Mouse (Mus musculus) CD8-positive naive resting alpha-beta T cell, adult 2 months (primary cell): ENCODE data around the gene Tpd52l2.
"Not testable (repeated sequence)": the region's sequence is repeated elsewhere in the genome, so short reads cannot be mapped to it uniquely, and the experiment has no call there.

Experiments
- DNase-seq, 2 experiments: peaks; one replicate each; pipeline ENCODE4 v3.0.0; 2022; ENCODE audit warnings: low read depth in 2 of 2, low spot score in 2 of 2

The Tpd52l2 gene

GRCm38 (mm10) chr2:181485741-181486140 lies 11.2 kb upstream of the Tpd52l2 start:
- no peak for DNase-seq

DNA sequence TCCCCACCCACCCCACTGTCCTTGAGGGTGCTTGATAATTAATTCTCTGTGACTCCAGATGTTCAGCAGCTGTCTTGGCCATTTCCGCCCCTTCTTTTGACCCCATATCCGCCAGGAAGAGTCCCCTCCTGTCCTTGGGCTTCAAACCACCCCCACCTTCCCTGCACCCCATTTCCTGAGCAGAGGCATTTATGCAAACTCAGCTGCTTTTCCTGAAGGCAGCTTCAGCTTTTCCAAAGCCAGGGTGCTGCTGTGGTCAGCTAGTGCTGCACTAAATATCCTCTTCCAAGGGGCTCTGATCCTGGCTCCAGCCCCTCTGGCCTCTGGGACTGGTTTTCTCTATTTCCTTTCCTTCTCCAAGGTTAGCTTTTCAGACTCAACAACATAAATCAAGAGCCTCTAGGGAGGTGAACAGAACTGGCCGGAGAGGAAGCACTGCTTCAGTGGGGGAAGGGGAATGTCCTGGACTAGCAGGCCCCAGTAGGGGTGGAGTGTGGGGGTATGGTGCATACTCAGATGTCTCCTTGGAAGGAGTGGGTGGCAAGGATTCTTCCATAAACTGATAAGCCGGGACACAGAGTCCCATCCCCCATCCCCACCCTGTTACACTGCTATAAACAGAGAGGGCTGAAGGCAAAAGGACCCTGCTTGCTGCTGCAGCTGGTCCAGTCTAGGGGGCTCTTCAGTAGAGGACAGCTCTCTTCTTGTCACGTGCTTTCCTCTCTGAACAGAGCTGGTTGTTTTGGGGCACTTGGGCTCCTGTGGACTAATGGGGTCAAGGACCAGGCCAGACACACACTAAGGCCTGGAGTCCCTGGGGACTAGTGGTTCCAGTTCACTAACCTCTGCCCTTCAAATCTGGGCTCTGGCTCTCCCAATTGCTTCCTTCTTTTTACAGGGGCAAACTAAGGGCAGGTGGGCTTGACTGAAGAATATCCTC lies 9.3 kb upstream of the Tpd52l2 start:
- DNase-seq, result no peak

DNA sequence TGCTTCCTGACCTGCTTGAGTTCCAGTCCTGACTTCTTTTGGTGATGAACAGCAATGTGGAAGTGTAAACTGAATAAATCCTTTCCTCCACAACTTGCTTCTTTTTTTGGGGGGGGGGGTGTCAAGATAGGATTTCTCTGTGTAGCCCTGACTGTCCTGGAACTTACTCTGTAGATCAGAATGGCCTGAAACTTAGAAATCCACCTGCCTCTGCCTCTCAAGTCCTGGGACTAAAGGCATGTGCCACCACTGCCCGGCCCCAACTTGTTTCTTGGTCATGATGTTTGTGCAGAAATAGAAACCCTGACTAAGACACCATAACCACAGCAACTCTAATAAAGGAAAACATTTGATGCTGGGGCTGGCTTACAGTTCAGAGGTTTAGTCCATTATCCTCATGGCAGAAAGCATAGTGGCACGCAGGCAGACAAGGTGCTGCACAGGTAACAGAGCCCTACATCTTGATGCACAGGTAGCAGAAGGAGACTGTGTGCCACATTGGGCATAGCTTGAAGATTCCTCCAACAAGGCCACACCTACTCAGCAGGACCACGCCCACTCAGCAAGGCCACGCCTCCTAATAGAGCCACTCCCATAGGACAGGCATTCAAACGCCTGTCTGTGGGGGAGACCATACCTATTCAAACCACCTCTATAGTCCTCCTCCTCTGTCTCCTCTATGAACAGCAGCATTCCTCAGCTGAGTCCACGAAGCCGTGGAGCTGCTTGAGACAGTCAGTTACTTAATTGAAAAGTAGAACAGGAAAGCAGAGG lies 5.3 kb upstream of the Tpd52l2 start:
- DNase-seq, result peak in 1 of 2 experiments; percentile 43

DNA sequence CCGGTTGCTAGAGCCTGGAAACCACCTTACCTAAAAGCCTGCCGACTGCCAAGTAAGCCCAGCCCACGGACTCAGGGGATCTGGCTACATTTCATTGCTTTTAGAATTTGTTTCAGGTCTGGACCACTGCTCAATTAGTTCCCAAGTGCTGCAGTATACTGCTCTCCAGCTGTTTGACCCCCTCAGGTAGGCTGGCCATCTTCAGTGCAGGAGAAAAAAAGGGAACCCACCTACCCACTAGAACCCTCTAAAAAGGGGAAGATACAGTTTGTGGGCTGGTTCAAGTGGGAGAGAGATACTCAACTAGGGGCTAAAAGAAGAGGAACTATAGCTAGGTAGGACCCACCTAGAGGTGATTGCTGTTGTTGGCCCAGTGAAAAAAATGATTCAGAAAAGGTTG lies 4.7 kb upstream of the Tpd52l2 start:
- DNase-seq, result no peak

DNA sequence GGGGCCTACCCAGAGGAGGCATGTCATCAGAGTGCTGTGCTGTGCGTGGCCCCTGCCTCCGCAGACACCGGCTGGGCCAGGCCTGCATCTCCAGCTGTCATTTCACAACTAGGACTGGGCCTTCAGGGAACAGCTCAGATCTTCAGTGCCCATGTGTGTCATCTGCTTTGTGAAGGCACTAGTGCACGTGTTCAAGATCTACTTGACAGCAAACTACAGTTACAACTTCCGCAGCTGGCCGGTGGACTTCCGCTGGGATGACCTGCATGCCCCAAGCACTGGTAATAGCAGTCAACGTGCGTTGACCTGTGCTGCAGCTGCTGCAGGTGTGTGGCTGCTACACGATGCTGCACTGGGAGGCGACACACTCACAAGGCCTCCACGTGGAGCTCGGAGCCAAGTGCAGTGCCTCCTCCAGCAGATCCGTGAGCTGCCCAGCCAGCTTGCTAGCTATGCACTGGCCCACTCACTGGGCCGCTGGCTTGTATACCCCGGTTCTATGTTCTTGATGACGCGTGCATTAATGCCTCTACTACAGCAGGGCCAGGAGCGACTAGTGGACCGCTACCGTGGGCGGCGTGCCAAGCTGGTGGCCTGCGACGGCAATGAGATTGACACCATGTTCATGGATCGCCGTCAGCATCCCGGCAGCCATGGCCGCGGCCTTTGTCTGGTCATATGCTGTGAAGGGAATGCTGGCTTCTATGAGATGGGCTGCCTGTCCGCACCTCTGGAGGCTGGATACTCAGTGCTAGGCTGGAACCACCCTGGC lies 3.6 kb upstream of the Tpd52l2 start, which contains the start of gene Abhd16b:
TSS of gene Abhd16b (plus strand) at position 51 of the 772 bp plus-strand sequence.
- no peak for DNase-seq

- DNase-seq, result no peak
These were observed 2.5 kb upstream of the Tpd52l2 start for GRCm38 (mm10) chr2:181494266-181494945.

DNA sequence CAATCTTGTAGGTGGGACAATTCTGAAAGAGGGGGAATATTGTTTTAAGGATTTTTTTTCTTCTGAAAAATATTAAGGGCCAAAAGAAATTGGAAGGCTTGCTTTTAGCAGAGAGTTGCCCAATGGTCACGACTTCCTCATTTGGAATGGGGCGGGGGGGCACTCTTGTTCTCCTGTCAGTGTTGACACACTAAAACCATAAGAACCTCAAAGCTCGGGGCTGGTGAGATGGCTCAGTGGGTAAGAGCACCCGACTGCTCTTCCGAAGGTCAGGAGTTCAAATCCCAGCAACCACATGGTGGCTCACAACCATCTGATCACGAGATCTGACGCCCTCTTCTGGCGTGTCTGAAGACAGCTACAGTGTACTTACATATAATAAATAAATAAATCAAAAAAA lies 1.1 kb upstream of the Tpd52l2 start:
- not testable (repeated sequence) for DNase-seq

DNA sequence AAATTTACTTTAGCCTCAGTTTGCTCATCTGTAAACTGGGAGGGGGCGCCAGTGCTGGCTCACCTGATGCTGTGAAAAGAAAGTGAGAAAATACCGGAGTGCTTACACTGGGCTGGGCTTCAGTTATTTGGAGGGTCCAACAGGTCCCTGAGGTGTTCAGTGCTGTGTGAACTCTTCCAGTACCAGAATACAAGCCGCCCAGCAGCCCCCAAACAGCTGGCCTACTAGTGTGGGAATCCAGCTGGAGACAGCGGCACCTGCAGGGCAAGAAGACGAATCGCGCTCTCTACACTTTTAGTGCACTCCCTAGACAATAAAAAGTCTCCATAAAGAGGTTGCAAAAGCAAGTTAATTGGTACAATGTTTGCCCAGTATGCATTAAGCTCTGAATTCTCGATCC lies 661 bp upstream of the Tpd52l2 start:
- DNase-seq, result peak; percentile 59 to 73

GRCm38 (mm10) chr2:181497548-181497875 lies 570 bp downstream of the Tpd52l2 start:
- DNase-seq, result peak; percentile 32 to 38

- DNase-seq, result no peak
These were observed 1.7 kb downstream of the Tpd52l2 start for GRCm38 (mm10) chr2:181498644-181499043.

GRCm38 (mm10) chr2:181509191-181509590 lies 12.2 kb downstream of the Tpd52l2 start:
- DNase-seq, result no peak

DNA sequence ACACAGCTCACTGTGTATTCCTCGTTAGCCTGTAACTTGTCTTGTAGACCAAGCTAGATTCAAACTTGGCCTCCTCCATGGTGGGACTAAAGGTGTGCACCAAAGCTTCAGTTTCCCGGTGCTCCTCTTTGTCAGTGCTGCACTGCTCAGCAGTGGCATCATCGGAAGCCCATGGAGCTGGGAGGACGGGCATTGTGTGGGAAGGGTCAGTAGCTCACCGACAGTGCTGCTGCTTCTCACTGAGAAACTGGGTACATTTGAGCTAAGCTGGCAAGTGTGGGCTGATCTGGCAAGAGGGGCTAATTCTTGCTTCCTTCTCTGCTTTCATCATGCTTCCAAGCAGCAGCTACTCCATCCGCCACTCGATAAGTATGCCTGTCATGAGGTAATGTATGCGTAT lies 14.3 kb downstream of the Tpd52l2 start:
- DNase-seq, result no peak

DNA sequence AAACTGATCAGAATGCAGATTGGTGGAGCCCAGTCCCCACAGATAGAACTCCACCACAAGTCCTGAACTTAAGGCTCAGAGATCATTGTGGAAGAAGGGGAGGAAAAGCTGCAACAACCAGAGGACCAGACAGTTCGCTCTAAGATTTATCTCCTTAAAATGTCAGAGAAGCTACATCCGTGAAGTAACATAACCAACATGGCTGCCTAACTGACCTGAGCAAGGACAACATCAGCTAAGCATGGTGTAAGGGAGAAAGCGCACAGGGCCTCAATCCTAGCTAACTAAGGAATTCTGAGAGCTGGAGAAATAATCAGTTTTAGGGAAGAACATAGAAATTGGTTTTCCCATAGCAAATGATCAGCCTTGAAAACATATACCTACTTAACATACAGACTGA lies 22.3 kb downstream of the Tpd52l2 start:
- no peak for DNase-seq

GRCm38 (mm10) chr2:181520118-181520935 lies 23.4 kb downstream of the Tpd52l2 start, which contains the start of gene Dnajc5:
Gene Dnajc5 (plus strand): TSS chr2:181520485.
- peak; percentile 94 to 95 for DNase-seq

DNA sequence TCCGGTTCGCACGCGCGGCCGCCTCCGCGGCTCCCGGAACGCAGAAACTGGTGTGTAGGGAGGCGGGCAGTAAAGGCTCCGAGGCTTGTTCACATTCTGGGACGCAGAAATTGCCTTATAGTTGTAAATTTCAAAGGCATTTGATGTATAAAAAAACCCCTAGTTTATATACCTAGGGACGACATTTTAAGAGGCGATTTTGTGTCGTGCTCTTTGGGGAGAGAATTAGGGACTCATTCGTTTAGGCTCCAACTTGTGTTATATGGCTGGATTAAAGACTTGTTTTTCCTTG lies 23.9 kb downstream of the Tpd52l2 start:
- DNase-seq, result no peak

GRCm38 (mm10) chr2:181521491-181521890 lies 24.5 kb downstream of the Tpd52l2 start:
- DNase-seq, result no peak

DNA sequence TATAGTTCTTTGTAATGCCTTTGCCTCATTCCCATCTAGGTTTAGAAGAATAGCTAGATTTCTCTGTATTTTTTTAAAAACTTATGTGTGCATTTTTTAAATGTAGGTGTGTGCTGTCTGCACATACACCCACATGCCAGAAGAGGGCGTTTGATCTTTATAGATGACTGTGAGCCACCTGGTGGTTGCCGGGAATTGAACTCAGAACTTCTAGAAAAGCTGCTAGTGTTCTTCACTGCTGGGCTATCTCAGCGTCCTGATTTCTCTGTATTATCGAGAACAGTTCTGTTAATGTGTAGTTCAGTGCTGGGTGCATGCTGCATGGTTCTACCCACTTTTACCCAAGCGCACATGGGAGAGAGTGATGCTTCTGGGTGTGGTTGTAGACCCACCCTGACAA lies 25.9 kb downstream of the Tpd52l2 start:
- peak; percentile 24 to 42 for DNase-seq

DNA sequence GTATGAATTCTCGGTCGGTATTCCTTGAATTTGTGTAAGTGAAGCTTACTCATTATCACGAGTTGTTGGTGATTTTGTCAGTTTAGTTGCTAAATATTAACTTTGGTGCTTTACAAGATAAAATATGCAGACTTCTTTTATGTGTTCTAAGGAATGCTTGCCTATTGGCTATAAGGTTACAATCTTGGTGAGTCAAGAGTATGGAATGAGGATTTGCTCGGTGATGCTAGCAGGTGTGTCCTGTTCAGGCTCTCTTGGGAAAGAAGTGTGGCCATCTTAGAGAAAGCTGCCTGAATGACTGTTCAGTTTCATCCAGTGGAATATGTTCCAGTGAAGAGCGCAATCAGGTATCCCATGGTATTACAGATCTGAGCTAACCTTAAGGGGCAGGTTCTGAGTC lies 28.6 kb downstream of the Tpd52l2 start:
- DNase-seq, result no peak

DNA sequence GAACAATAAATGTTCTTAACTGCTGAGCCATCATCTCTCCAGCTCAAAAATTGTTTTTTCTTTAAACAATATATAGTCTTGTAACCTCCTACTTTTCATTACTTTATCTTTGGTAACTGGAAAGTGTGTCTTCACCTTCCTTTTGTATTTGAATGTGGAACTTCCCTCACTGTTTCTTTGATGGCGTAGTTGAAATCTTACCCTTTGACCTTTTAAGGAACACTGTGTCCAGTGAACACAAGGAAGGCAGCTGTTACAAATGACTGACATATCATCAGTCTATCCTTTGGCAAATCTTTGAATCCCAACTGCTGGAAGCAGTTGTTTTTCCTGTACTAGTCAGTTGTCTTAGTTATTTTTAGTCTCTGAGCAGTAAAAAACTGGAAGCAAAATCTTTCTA lies 32.1 kb downstream of the Tpd52l2 start:
- DNase-seq, result no peak

DNA sequence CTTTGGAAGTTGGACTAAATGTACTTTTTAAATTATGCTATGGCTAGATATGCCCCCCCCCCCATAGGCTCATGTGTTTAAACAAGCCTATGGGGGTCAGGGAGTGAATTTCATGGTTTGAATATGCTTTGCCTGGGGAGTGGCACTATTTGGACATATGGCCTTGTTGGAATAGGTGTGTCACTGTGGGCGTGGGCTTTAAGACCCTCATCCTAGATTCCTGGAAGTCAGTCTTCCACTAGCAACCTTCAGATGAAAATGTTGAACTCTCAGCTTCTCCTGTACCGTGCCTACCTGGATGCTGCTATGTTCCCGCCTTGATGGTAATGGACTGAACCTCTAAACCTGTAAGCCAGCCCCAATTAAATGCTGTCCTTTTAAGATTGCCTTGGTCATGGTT lies 35.6 kb downstream of the Tpd52l2 start:
- no peak for DNase-seq
